Mouse (Mus musculus): ENCODE data around the gene Wdr18. TPM values are rescaled to one million over a fixed set of nuclear protein-coding genes. Genes with fewer than 3 reads are reported as not detected.

Gene Wdr18
- total and polyA plus RNA-seq, 3 experiments = 54.2 to 92.1 (median 70.8) TPM

DNA sequence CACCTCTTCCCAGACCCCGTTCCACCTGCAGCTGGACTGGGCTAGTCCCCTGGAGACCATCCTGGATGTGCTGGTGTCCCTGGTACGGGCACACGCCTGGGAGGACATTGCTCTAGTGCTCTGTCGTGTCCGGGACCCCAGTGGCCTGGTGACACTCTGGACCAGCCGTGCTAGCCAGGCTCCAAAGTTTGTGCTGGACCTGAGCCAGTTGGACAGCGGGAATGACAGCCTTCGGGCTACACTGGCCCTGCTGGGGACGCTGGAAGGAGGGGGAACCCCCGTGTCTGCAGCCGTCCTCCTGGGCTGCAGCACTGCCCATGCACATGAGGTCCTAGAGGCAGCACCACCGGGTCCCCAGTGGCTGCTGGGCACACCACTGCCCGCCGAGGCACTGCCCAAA is 12.9 kb downstream of the Wdr18 start:
- Histone ChIP-seq H3K9me3 (replicated peaks; ENCODE audit: low read length) (peaks cover 13% of the 10 kb centered on the region), H3K27ac (ENCODE audit: insufficient read depth, low read depth) (no peak overlapping the region), H3K36me3 (replicated peaks in 1 of 2; ENCODE audit: control insufficient read depth in 1 of 2, insufficient read depth in 1 of 2, low read length in 1 of 2) (peaks cover 62 to 90% of the 10 kb centered on the region in 2 experiments), H3K4me3 (replicated peaks in 1 of 3; ENCODE audit: low read depth in 2 of 3, low read length in 2 of 3, poor library complexity in 1 of 3) (no peak overlapping the region), H3K79me2 (replicated peaks; ENCODE audit: control insufficient read depth, extremely low read depth, insufficient read depth, poor library complexity, severe bottlenecking) (no peaks in the 10 kb centered on the region), H3K9ac (ENCODE audit: insufficient read depth, low read depth) (no peak overlapping the region), H3K4me1 (ENCODE audit: control insufficient read depth in 1 of 2, insufficient read depth in 2 of 2) (no peaks in the 10 kb centered on the region), H3K27me3 (replicated peaks) (no peaks in the 10 kb centered on the region), H3K4me2 (ENCODE audit: insufficient read depth, low read depth, poor library complexity, severe bottlenecking) (no peak overlapping the region)
- dilution Hi-C loops (cut with MboI; ENCODE audit: extremely low pct_ligation_motif_present, extremely low pct_unique_long_range_greater_than_20kb, low sequenced_read_pairs) = no loop called here
- in situ Hi-C loops (cut with MboI; ENCODE audit: low pct_ligation_motif_present, low pct_unique_long_range_greater_than_20kb, low sequenced_read_pairs) = no loop called here
- no peak for DNase-seq (ENCODE audit: extremely low read depth)
- TF ChIP-seq POLR2A (IDR thresholded peaks at IDR 0.05; ENCODE audit: low read depth, low read length) (no peak), JUND (conservative IDR thresholded peaks at IDR 0.05; ENCODE audit: low read depth, low read length) (no peak), ZNF384 (IDR thresholded peaks at IDR 0.05; ENCODE audit: low read depth, low read length) (no peak), MAZ (IDR thresholded peaks at IDR 0.05; ENCODE audit: low read depth, low read length) (no peak), ZMIZ1 (IDR thresholded peaks at IDR 0.05; ENCODE audit: low read depth, low read length) (no peak), PAX5 (IDR thresholded peaks at IDR 0.05; ENCODE audit: low read length) (no peak), ZKSCAN1 (IDR thresholded peaks at IDR 0.05; ENCODE audit: borderline replicate concordance, low read depth, low read length) (no peak), NELFE (IDR thresholded peaks at IDR 0.05; ENCODE audit: low read depth, low read length) (no peak), CHD1 (IDR thresholded peaks at IDR 0.05; ENCODE audit: low read depth, low read length) (no peak), MXI1 (IDR thresholded peaks at IDR 0.05; ENCODE audit: low read depth, low read length) (no peak), TBP (conservative IDR thresholded peaks at IDR 0.05; ENCODE audit: low read depth, low read length) (no peak), MAFK (IDR thresholded peaks at IDR 0.05; ENCODE audit: insufficient replicate concordance, low read length) (no peak), GABPA (IDR thresholded peaks at IDR 0.05; ENCODE audit: insufficient replicate concordance, low read depth, low read length) (no peak)

DNA sequence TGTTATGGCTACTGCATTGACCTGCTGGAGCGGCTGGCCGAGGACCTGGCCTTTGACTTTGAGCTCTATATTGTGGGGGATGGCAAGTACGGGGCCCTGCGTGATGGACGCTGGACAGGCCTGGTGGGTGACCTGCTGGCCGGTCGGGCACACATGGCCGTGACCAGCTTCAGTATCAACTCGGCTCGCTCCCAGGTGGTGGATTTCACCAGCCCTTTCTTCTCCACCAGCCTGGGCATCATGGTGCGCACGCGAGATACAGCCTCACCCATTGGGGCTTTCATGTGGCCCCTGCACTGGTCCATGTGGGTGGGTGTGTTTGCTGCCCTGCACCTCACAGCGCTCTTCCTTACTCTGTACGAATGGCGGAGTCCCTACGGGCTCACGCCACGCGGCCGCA is 14.1 kb downstream of the Wdr18 start:
- Histone ChIP-seq H3K4me1 (ENCODE audit: control insufficient read depth in 1 of 2, insufficient read depth in 2 of 2) (no peaks in the 10 kb centered on the region), H3K79me2 (replicated peaks; ENCODE audit: control insufficient read depth, extremely low read depth, insufficient read depth, poor library complexity, severe bottlenecking) (no peaks in the 10 kb centered on the region), H3K4me2 (ENCODE audit: insufficient read depth, low read depth, poor library complexity, severe bottlenecking) (no peak overlapping the region), H3K9me3 (replicated peaks; ENCODE audit: low read length) (peaks cover 17% of the 10 kb centered on the region), H3K9ac (ENCODE audit: insufficient read depth, low read depth) (no peak overlapping the region), H3K36me3 (replicated peaks in 1 of 2; ENCODE audit: control insufficient read depth in 1 of 2, insufficient read depth in 1 of 2, low read length in 1 of 2) (peaks cover 64 to 90% of the 10 kb centered on the region in 2 experiments), H3K27ac (ENCODE audit: insufficient read depth, low read depth) (no peak overlapping the region), H3K4me3 (replicated peaks in 1 of 3; ENCODE audit: low read depth in 2 of 3, low read length in 2 of 3, poor library complexity in 1 of 3) (no peak overlapping the region), H3K27me3 (replicated peaks) (no peaks in the 10 kb centered on the region)
- no peak for TF ChIP-seq GABPA (IDR thresholded peaks at IDR 0.05; ENCODE audit: insufficient replicate concordance, low read depth, low read length)
- TF ChIP-seq CTCF (conservative IDR thresholded peaks at IDR 0.05 in 1 of 2, IDR thresholded peaks at IDR 0.05 in 1 of 2; ENCODE audit: low read depth in 2 of 2, low read length in 2 of 2) = no peak
- no peak for TF ChIP-seq PAX5 (IDR thresholded peaks at IDR 0.05; ENCODE audit: low read length)
- TF ChIP-seq IRF4 (IDR thresholded peaks at IDR 0.05; ENCODE audit: low read depth, low read length) = no peak
- no peak for TF ChIP-seq TBP (conservative IDR thresholded peaks at IDR 0.05; ENCODE audit: low read depth, low read length)
- no peak for TF ChIP-seq JUN (IDR thresholded peaks at IDR 0.05; ENCODE audit: insufficient read depth, low read depth, low read length)
- TF ChIP-seq USF1 (IDR thresholded peaks at IDR 0.05; ENCODE audit: low read depth, low read length) = no peak
- no peak for TF ChIP-seq NRF1 (IDR thresholded peaks at IDR 0.05; ENCODE audit: low read depth, low read length)
- DNase-seq (ENCODE audit: extremely low read depth) = no peak
- in situ Hi-C loops (cut with MboI; ENCODE audit: low pct_ligation_motif_present, low pct_unique_long_range_greater_than_20kb, low sequenced_read_pairs) (no loop called here), dilution Hi-C loops (cut with MboI; ENCODE audit: extremely low pct_ligation_motif_present, extremely low pct_unique_long_range_greater_than_20kb, low sequenced_read_pairs) (no loop called here)
